Mouse (Mus musculus): ENCODE results near the gene Gm20532.

Gene Gm20532

DNA sequence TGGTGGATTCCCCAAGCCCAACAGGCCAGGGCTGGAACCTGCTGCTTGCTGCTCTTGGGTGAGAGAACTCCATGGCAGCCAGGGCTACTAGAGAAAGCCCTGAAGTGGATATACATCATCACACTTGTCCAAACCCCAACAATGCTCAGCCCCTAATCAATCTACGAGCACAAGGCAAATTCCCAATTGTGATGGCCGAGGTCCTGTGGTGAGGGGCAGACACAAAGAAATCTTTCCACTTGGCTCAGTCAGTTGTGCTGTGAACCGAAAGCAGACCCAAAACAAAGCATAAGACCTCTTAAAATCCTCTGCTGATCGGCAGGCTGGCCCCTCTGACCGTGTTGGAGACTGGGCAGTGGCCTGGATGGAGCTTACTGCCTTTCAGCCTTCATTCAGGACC, 11.6 kb upstream of the Gm20532 start:
- DNase-seq, result no peak

DNA sequence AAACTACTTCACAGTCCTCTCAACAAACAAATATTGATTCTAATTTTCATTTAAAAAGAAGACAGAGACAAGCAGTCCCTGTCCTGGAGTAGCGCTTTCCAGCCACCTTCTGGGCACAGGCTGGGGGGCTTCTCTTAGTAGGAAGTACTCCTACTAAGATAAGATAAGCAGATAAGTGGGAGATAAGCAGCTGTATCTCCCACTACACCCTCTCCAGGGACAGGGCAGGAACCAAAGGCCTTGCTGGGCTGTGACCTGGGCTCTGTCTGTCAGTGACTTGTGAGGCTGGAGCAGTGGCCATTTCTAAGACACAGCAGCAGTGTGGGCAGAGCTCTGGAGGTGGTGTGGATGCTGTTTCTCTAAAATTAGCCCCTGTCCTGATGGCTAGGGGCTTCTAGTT, 11.1 kb upstream of the Gm20532 start:
- DNase-seq, result no peak

- no peak for DNase-seq
These were observed 10.6 kb upstream of the Gm20532 start for GRCm38 (mm10) chr2:26575865-26576264.

DNA sequence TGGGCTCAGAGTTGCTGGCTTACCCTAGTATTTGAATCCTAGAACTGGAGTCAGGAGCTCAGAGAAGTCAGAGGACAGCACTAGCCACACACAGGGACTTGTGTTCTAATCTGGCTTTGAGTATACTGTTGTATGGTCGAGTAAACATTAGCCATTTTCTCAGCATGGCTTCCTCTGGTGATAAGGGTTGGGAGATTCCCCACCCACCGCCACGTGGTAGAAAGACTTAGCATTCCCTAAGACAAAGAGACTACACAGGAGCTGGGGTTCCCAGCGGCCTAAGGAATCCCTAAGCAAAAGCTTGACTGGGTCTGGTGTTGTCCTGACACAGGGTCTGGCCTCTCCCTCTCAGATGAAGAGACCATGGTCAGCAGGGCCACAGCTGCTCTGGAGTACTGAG, 10.0 kb upstream of the Gm20532 start:
- DNase-seq, result no peak

DNA sequence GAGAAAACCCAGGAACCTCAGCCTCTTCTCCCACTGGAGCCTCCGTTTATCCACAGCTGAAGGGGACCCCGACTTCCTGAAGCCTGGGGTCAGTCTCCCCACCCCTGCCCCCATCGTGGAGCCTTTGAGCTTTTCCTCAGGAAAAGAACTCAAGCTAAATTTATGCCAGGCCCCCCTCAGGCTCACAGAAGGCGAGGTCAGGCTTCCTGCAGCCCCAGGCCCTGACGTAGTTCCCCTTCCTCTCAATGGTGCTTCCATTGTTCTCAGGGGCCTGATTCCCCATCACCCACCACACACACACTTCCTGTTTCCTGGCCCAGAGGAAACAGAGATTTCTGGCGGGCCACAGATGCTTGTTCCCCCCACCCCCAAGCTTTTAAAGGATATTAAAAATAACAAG, 8.1 kb upstream of the Gm20532 start:
- no peak for DNase-seq

- DNase-seq, result no peak
These were observed 6.7 kb upstream of the Gm20532 start, which contains the start of gene Egfl7 for GRCm38 (mm10) chr2:26579714-26580113. Gene Egfl7, plus strand, starts transcription at chr2:26580014.

GRCm38 (mm10) chr2:26580751-26581150, 5.7 kb upstream of the Gm20532 start:
- DNase-seq, result no peak

DNA sequence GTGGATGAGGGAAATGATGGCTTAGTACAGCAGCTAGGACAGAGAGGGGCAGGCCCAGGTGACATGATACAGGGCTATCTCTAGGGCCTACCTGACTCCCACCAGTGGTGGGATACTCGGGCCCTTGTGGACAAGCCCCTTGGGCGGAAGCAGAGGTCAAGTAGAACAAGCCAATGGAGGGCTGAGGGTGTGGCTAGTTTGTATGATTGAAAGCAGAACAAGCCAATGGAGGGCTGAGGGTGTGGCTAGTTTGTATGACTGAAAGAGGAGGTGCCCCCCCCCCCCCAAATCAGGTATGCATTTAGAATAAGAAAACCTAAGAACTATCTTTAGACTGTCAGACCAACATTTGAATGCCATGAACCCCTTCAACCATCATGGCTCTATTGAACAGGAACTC, 4.2 kb upstream of the Gm20532 start:
- no peak for DNase-seq

DNA sequence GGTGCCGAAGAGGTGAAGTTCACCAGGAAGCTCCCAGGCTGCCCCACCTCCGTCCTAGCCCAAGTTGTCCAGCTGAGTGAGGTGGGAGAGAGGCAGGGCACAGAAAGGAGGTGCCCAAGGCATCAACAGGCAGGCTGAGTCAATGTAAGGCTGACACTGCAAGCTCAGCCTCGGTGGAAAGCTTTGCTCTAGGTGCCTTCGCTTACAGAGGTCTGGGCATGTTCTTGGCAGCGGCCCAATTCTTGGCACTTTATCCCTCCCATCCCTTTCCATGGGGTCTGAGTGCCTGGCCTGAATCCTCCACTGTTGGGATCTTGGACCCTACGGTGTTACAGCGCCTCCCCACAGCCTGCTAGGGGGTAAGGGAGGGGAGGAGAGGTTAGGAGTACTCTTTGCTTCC, 3.7 kb upstream of the Gm20532 start:
- no peak for DNase-seq

GRCm38 (mm10) chr2:26583640-26584039, 2.8 kb upstream of the Gm20532 start:
- no peak for DNase-seq

DNA sequence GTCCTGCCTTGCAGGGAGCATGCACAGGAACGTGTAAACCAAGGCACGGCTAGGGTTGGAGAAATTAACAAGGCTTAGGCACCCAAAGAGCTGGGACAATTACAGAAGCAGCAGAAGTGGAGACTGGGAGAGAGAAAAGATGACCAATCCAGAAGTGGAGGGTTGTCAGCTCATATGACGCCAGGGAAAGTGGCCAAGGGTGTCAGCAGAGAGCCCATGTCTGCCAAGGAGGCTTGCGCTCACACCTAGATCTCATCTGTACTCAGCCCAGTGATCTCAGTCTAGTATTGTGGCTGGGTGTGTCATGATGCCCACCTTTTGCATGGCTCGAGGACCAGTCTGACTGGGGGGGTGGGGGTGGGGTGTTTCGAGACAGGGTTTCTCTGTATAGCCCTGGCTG, 726 bp upstream of the Gm20532 start:
- DNase-seq, result no peak

GRCm38 (mm10) chr2:26587044-26587405, 586 bp downstream of the Gm20532 start:
- no peak for DNase-seq

DNA sequence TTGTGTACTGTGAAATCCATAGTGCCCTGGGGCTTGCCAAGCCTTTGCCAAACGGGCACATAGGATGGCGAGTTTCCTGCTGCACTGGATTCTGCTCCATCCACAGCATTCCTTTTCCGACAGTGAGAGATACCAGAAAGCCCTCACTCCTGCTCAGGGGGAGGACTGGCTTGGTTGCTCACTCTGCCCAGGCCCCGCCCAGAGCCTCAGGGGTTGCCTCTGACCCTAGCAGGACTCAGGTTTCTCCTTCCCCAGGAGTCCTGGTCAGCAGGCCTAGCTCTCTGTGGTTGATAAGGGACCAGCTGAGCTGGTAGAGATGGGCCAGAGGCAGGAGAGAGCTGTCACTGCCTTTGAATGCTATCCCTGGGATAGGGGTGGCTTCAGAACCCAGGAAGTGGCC, 2.1 kb downstream of the Gm20532 start:
- DNase-seq, result no peak

DNA sequence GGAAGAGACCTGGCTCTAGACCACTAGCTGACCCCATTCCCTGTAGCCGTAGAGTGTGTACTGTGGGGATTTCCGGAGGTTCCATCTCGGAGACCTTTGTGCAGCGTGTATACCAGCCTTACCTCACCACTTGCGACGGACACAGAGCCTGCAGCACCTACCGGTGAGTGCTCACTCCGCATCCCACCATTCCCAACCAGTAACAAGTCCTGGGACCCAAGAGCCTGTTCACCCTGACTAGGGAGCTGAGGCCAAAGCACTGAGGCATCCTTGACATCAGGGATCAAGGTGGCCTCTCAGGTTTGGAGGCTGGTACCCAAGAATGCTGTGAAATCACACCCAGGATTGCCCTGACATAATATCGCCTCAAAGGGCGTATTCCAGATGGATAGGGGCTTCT, 2.8 kb downstream of the Gm20532 start:
- DNase-seq, result no peak

GRCm38 (mm10) chr2:26590282-26590681, 3.8 kb downstream of the Gm20532 start:
- no peak for DNase-seq

- no peak for DNase-seq
These were observed 4.5 kb downstream of the Gm20532 start for GRCm38 (mm10) chr2:26590962-26591361.

- DNase-seq, result no peak
These were observed 5.0 kb downstream of the Gm20532 start for GRCm38 (mm10) chr2:26591416-26591815.

GRCm38 (mm10) chr2:26593211-26594021, 7.0 kb downstream of the Gm20532 start:
- DNase-seq, result no peak

- DNase-seq, result no peak
These were observed 7.5 kb downstream of the Gm20532 start for GRCm38 (mm10) chr2:26594022-26594346.

GRCm38 (mm10) chr2:26594461-26594933, 8.1 kb downstream of the Gm20532 start:
- DNase-seq, result no peak

- DNase-seq, result no peak
These were observed 8.7 kb downstream of the Gm20532 start for GRCm38 (mm10) chr2:26594934-26595724.

- no peak for DNase-seq
These were observed 9.4 kb downstream of the Gm20532 start for GRCm38 (mm10) chr2:26595725-26596435.

DNA sequence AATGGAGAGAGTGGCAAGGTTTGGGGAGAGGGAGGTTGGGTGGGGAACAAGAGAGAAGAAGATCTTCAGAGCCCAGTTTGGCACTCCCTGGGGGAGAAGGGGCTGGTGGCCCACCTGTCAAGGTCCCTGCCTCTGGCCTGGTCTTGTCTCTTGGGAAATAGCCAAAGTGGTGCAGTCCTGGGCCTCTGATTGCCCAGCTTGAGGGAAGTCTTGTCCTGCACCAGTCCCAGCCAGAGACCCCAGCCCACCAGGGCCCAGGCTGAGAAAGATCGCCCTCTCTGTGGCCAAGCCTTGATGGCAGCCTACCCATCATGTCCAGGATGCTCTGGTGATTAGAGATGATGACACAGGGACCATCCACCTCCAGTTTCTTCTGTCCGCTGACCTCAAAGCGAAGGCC, 10.5 kb downstream of the Gm20532 start:
- no peak for DNase-seq

- no peak for DNase-seq
These were observed 11.4 kb downstream of the Gm20532 start for GRCm38 (mm10) chr2:26597810-26598209.

Data from cerebellum, adult 8-10 months (tissue).